Mouse (Mus musculus): ENCODE measurements around the gene Map4.
"Not testable (repeated sequence)": the region's sequence is repeated elsewhere in the genome, so short reads cannot be mapped to it uniquely, and the experiment has no call there.

The Map4 gene

GRCm38 (mm10) chr9:109929131-109929530 is 2.1 kb upstream of the Map4 start:
- DNase-seq (ENCODE audit: low spot score in 2 of 2): no peak

GRCm38 (mm10) chr9:109930063-109930462 is 1.2 kb upstream of the Map4 start:
- no peak for DNase-seq (ENCODE audit: low spot score in 2 of 2)

- DNase-seq (ENCODE audit: low spot score in 2 of 2): no peak
These were observed 508 bp upstream of the Map4 start for GRCm38 (mm10) chr9:109930752-109931151.

- DNase-seq (ENCODE audit: low spot score in 2 of 2): peak in 1 of 2 experiments; percentile 26
These were observed 1.1 kb downstream of the Map4 start for GRCm38 (mm10) chr9:109932361-109932755.

GRCm38 (mm10) chr9:109932756-109933375 is 1.6 kb downstream of the Map4 start:
- DNase-seq (ENCODE audit: low spot score in 2 of 2): peak in 1 of 2 experiments; percentile 40

GRCm38 (mm10) chr9:109939401-109939800 is 8.1 kb downstream of the Map4 start:
- DNase-seq (ENCODE audit: low spot score in 2 of 2): no peak

- no peak for DNase-seq (ENCODE audit: low spot score in 2 of 2)
These were observed 11.5 kb downstream of the Map4 start for GRCm38 (mm10) chr9:109942796-109943195.

GRCm38 (mm10) chr9:109944712-109945111 is 13.5 kb downstream of the Map4 start:
- no peak for DNase-seq (ENCODE audit: low spot score in 2 of 2)

- no peak for DNase-seq (ENCODE audit: low spot score in 2 of 2)
These were observed 17.3 kb downstream of the Map4 start for GRCm38 (mm10) chr9:109948546-109948945.

- DNase-seq (ENCODE audit: low spot score in 2 of 2): no peak
These were observed 18.5 kb downstream of the Map4 start for GRCm38 (mm10) chr9:109949801-109950200.

GRCm38 (mm10) chr9:109953538-109953937 is 22.3 kb downstream of the Map4 start:
- no peak for DNase-seq (ENCODE audit: low spot score in 2 of 2)

- DNase-seq (ENCODE audit: low spot score in 2 of 2): no peak
These were observed 23.4 kb downstream of the Map4 start for GRCm38 (mm10) chr9:109954631-109955030.

- no peak for DNase-seq (ENCODE audit: low spot score in 2 of 2)
These were observed 28.3 kb downstream of the Map4 start for GRCm38 (mm10) chr9:109959456-109960150.

GRCm38 (mm10) chr9:109960593-109960992 is 29.3 kb downstream of the Map4 start:
- DNase-seq (ENCODE audit: low spot score in 2 of 2): no peak

GRCm38 (mm10) chr9:109964761-109965160 is 33.5 kb downstream of the Map4 start:
- no peak for DNase-seq (ENCODE audit: low spot score in 2 of 2)

- no peak for DNase-seq (ENCODE audit: low spot score in 2 of 2)
These were observed 37.3 kb downstream of the Map4 start for GRCm38 (mm10) chr9:109968351-109969116.

- DNase-seq (ENCODE audit: low spot score in 2 of 2): no peak
These were observed 37.9 kb downstream of the Map4 start for GRCm38 (mm10) chr9:109969181-109969580.

GRCm38 (mm10) chr9:109969792-109970336 is 38.6 kb downstream of the Map4 start:
- DNase-seq (ENCODE audit: low spot score in 2 of 2): no peak

- not testable (repeated sequence) for DNase-seq (ENCODE audit: low spot score in 2 of 2)
These were observed 40.5 kb downstream of the Map4 start for GRCm38 (mm10) chr9:109971711-109972110.

GRCm38 (mm10) chr9:109980223-109980622 is 49.0 kb downstream of the Map4 start:
- not testable (repeated sequence) for DNase-seq (ENCODE audit: low spot score in 2 of 2)

- DNase-seq (ENCODE audit: low spot score in 2 of 2): peak; percentile 52 to 79
These were observed 54.2 kb downstream of the Map4 start for GRCm38 (mm10) chr9:109985416-109985815.

- no peak for DNase-seq (ENCODE audit: low spot score in 2 of 2)
These were observed 57.8 kb downstream of the Map4 start for GRCm38 (mm10) chr9:109989084-109989483.

Measured in left cerebral cortex, adult 9 months (tissue).